Mouse (Mus musculus): ENCODE results near the gene Ntn1.

GRCm38 (mm10) chr11:68233469-68233965, 167.1 kb downstream of the Ntn1 start:
- TF ChIP-seq CTCF (IDR thresholded peaks at IDR 0.05; ENCODE audit: extremely low read depth, insufficient read length, insufficient replicate concordance, low read depth, low read length) (no peak), POLR2A (IDR thresholded peaks at IDR 0.05; ENCODE audit: low read depth, low read length) (no peak)

Measured in small intestine, adult 2 months (tissue).